Mouse (Mus musculus): ENCODE data around the gene Mup20.
"Not testable (repeated sequence)": the region's sequence is repeated elsewhere in the genome, so short reads cannot be mapped to it uniquely, and the experiment has no call there.

The Mup20 gene

DNA sequence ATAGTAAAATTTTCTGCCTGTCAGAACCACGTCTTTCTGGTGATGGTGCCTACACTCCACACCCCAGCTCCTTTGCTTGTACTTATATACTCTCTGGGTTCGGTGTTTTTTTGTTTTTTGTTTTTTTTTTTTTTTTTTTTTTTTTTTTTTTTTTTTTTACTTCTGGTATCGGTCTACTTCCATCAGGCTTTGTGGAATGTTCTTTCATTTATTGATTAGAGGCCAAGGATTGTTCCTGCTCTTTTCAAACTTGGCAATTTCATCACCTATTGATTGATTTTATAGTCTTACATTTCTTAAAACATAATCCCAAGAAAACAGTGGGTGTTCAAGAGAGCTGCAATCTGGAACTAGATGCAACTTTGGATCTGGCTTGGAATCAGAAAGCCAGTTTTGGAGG is at the start of gene Mup20:
Gene Mup20, minus strand, starts transcription at position 101 of the 400 bp plus-strand sequence.
- DNase-seq: not testable (repeated sequence)

DNA sequence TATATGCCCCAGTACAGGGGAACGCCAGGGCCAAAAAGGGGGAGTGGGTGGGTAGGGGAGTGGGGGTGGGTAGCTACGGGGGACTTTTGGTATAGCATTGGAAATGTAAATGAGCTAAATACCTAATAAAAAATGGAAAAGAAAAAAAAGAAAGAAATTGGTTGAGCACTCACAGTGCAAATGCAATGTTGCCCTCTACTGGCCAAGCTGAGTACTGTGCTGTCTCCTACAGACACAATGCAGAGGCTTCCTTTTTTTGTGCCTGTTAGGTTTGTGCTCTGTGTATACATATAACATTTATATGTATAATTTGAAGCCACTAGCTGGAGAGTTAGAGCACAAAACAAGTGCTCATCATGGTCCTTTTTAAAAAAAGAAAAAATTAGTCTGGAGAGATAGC is 49.4 kb upstream of the Mup20 start:
- DNase-seq: peak; percentile 50 to 58

DNA sequence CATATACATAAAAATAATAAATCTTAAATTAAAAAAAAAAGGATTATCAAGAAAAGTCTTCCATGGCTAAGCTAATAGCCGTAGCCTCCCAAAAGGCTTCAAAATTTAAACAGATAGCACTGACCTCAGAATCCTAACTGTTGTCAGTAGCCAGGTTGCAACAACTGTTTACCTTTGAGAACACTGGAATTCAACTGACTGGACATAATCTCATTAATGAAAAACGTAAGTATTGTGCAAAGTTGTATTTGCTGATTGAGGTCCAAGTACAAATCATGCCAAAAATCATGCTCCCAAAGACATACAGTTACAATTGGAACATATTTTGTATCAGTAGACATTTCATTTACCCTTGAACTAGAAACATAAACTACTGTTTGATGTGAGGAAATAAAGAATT is 34.0 kb upstream of the Mup20 start:
- no peak for DNase-seq

DNA sequence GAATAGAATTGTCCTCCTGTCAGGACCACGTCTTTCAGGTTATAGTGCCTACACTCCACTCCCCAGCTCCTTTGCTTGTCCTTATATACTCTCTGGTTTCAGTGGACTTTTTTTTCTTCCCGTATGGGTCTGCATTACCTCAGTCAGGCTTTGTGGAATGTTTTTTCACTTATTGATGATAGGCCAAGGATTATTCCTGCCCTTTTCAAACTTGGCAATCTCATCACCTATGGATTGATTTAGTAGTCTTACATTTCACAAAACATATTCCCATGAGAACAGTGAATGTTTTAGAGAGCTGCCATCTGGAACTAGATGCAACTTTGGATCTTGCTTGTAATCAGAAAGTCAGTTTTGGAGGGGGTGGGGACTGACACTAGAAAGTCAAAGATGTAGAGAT is 33.3 kb upstream of the Mup20 start, which contains the start of gene Mup3:
Gene Mup3, minus strand, starts transcription at position 102 of the 400 bp plus-strand sequence.
- DNase-seq: no peak

DNA sequence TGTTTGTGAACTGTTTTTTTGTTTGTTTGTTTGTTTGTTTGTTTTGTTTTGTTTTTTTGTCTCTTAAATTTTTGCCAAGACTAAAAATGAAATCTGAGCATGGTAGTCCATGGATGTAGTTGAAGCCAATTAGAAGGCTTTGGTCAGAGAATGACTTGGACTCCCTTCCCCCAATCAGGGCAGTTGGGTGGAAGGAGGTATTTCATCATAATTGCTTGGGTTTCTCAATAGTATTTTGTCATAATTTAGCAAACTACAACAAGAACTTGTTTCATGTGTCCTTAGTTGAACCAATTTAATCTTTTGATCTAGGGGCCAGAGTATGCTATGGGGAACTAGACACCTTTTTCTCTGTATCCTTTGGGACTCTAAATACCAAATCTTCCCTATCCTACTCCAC is 28.8 kb upstream of the Mup20 start:
- no peak for DNase-seq

DNA sequence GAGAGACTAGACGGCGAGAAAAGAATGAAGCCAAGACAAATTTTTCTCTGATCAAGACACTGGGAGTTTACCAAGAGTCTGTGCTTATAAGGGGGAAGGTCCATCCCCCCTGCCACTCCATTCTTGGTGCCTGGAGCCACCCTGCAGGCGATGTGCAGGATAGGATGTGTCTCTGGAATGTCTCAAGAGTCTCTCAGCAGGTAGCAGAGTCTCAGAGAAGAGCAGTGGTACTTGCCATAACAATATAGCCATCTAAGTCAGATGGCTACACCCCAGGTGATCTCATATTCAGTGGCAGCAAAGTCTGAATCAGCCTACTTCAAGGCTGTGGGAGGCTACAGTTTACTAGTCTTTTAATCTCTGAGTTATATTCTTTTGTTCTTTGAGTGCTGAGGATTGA is 21.2 kb upstream of the Mup20 start:
- no peak for DNase-seq

DNA sequence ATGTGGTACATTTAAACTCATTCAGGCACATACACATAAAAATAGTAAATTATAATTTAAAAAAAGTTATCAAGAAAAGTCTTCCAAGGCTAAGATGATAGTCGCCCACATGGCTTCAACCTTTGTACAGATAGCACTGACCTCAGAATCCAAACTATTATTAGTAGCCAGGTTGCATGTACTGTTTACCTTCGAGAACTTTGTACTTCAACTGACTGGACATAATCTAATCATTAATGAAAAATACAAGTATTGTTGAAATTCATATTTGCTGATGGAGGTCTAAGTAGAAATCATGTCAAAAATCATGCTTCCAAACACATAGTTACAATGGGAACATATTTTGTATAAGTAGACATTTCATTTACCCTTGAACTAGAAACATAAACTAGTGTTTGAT is 822 bp upstream of the Mup20 start:
- not testable (repeated sequence) for DNase-seq

DNA sequence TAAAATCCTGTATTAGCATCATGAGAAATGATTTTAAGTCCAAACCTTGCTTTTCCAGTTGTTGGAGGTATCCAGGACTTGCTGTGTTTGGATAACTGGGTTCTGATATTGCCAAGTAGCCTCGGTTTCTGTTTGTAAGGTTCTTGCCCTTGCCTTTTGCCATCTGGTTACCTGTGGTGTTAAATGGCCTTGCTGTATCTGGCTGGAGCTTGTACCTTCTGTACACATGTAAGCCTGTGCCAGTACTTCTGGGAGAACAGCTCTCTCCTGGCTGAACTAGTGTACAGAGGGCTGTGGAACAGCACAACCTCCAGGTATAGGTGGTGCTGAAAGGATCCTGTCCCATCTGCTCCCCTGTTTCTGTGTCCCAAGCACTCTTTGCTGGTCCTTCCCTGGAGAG is 27.7 kb downstream of the Mup20 start:
- no peak for DNase-seq

DNA sequence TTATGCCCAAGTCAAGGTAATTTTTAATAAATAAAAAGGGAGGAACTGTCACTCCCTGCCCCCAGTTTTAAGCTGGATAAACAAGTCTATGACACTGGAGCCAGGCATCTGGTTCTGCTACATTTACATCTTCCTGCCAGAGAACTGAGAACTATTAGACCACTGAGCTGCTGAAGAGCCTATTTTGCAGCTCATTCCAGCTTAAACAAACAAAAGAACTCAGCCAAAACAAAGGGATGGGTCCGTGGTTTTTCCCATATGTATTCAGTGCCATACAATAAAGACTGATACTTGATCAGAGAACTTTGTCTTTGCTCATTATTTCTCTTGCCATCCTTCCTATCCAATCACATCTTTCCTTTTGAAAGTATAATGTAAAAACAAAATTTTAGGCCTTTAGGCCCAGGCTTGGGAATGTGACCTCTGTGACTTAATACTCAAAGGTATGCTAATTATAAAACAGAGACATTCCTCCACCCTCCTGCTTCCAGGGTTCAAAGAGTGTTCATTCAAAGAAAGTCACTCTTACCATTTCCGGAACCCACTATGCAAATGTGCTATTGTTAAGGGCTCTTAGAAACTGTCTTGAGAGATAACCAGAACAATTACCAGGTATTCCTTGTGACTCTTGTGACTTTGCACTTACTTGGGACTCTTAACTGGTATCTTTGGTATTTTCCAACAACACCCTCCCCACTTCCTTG is 29.6 kb downstream of the Mup20 start:
- no peak for DNase-seq

DNA sequence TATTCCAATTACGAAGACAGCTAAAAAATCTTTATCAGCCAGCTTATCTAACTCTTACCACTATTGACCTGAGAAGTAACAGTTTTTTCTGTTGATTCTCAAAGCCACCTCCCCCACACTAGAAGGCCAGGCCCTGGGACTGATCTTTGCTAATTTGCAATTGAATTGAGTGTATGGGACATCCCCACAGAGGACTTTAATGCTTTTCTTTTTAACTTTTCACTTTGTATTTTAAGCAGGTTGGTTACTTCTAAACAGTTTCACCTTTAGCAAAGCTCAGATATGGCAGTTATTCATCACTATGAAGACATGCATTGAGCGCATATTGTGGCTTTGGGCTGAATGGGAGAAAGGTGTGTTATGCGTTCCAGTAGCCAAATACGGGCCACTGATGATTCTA is 30.3 kb downstream of the Mup20 start:
- no peak for DNase-seq

DNA sequence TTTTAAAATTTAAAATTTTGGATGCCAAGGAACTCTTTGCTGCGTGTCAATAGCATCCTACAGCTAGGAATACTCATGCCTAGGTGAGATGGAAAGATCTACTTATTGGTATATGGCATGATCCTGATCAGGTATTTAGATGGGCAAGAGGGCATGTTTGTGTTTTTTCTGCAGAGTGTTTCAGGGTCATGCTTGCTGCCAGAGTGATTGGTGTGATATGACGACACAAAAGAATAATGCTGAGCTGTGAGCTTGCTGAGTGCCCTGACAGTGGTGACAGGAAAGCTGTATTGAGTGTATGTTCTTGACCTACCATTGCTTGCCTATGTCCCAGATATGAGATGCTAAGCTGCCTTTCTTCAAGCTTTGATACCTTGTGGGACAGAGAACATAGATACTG is 30.8 kb downstream of the Mup20 start:
- no peak for DNase-seq

DNA sequence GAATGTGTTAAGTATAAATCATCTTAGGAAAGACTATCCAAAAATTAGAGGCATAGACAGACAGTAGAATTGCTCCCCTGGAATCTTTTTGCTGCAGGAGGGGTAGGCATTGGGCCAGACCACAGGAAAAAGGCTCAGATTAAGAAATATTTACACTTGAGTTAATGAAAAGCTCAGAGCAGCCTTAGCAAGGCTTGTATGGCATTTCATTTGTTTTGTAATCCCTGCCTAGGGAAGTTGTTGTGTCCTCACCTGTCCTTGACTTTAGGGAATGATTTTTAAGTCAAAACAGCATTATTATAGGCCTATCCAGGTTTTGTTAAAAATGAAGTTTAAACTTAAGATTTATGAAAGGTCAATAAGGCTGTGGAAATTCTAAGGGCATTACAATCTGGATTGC is 33.4 kb downstream of the Mup20 start:
- DNase-seq: not testable (repeated sequence)
